Mouse (Mus musculus) lung, embryonic 14.5 days (tissue): ENCODE results near the gene Morn3. TPM values are rescaled to one million over a fixed set of nuclear protein-coding genes. Genes with fewer than 3 reads are reported as not detected.
"Not testable (repeated sequence)": the region's sequence is repeated elsewhere in the genome, so short reads cannot be mapped to it uniquely, and the experiment has no call there.

Source experiments
- ATAC-seq: fragments of 200-750 bp; cut with Nextera tagmentation; 2 replicates; pipeline ENCODE4 v1.8.0; 2017; ENCODE audit warnings: mild to moderate bottlenecking, moderate TSS enrichment, moderate library complexity; ENCODE audit not compliant: insufficient read depth
- DNase-seq: peaks from one replicate; pipeline ENCODE4 v3.0.0-alpha.2; 2015
- H3K27ac ChIP-seq: fragments of 300-500 bp; sonication (generic); 2 replicates; pipeline ENCODE4 v1.5.1; 2014; ENCODE audit warnings: low read depth, mild to moderate bottlenecking, moderate library complexity
- H3K27me3 ChIP-seq: fragments of 300-500 bp; sonication (generic); 2 replicates; pipeline ENCODE4 v1.6.1; 2014; ENCODE audit warnings: low read length, control low read depth; ENCODE audit not compliant: insufficient read depth
- H3K36me3 ChIP-seq: fragments of 300-500 bp; sonication (generic); 2 replicates; pipeline ENCODE4 v1.6.1; 2014; ENCODE audit warnings: control low read depth; ENCODE audit not compliant: insufficient read depth
- H3K4me1 ChIP-seq: fragments of 300-500 bp; sonication (generic); 2 replicates; pipeline ENCODE4 v1.6.1; 2014; ENCODE audit warnings: antibody characterized with exemption, control low read depth; ENCODE audit not compliant: insufficient read depth
- H3K4me2 ChIP-seq: fragments of 300-500 bp; sonication (generic); 2 replicates; pipeline ENCODE4 v1.6.1; 2014; ENCODE audit warnings: mild to moderate bottlenecking
- H3K4me3 ChIP-seq: fragments of 300-500 bp; sonication (generic); 2 replicates; pipeline ENCODE4 v1.5.1; 2014; ENCODE audit warnings: low read depth, low read length
- H3K9ac ChIP-seq: fragments of 300-500 bp; sonication (generic); 2 replicates; pipeline ENCODE4 v1.6.1; 2014
- H3K9me3 ChIP-seq: fragments of 300-500 bp; sonication (generic); 2 replicates; pipeline ENCODE4 v1.6.1; 2016; ENCODE audit warnings: low read depth, low read length, control low read depth
- CTCF ChIP-seq: IDR thresholded peaks from 2 replicates; pipeline ENCODE4 v1.5.1; 2016; ENCODE audit warnings: antibody characterized with exemption, low read depth
- WGBS: fragments of 180-500 bp; shearing (Covaris S2); extraction: QIAGEN DNeasy Blood & Tissue Kit; methylation state at CpG from one replicate; pipeline ENCODE4 v1.1.7; 2014; 5-methylcytosine and 5-hydroxymethylcytosine counted together
- polyA plus RNA-seq: library from polyadenylated mRNA; unstranded; fragments of >200 nt; fragmentation: Nextera tagmentation; extraction: Ambion mirVana; gene quantifications from 2 replicates; pipeline ENCODE4 v1.2.1, GENCODE M21; 2014

The Morn3 gene
- polyA plus RNA-seq, 1 experiment from 2014 or later, result not detected

DNA sequence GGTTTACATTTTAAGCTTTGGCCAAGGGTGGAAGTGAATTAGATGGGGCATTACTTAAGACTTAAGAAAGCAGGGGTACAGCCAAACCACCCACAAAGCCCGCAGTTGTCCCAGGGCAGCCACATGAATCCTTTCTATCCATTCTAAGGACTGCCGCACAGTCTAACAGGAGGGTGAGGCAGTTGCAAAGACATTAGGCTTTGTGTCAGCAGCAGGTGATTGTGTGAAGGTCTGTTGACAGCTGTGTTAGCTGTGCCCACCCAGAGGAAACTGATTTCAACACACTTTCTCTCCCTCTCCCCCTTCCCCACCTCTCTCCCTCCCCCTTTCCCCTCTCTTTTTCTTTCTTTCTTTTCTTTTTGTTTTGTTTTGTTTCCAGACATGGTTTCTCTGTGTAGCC, 21.9 kb upstream of the Morn3 start:
- DNase-seq (no peak), ATAC-seq (no peak)
- no peaks in the 10 kb centered on the region for H3K36me3 ChIP-seq
- no peaks in the 10 kb centered on the region for H3K27me3 ChIP-seq
- H3K9ac ChIP-seq, result no peak overlapping the region
- H3K27ac ChIP-seq, result no peak overlapping the region
- no peak overlapping the region for H3K4me2 ChIP-seq
- H3K9me3 ChIP-seq, result no peaks in the 10 kb centered on the region
- no peak overlapping the region for H3K4me3 ChIP-seq
- TF ChIP-seq CTCF, result no peak
- 77% methylated on average over 2 of the region's 2 CpGs for WGBS
- no peaks in the 10 kb centered on the region for H3K4me1 ChIP-seq

DNA sequence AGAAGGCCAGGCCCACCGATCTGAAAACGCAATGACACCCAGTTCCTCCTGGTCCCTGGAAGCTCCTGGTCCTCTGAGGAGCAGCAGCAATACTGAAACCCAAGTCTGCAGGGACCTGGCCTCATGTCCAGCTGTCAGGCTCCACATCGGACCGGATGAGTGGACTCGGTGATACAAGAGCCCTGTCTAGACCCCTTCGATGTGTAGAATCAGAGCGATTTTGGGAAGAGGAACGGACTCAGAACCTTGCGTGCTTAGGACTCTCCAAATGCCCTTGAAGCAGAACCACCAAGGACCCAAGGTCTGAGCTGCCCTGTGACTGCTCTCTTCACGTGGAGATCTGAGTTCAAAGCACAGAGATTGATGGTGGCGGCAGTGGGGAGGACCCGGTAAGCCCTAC, 21.3 kb upstream of the Morn3 start, which contains the start of gene Tmem120b:
Gene Tmem120b (plus strand): TSS at position 301 of the 400 bp plus-strand sequence.
- Histone ChIP-seq H3K9ac (no peak within 1 kb of the TSS), H3K4me3 (no peak within 1 kb of the TSS), H3K9me3 (no peaks in the 10 kb centered on the region), H3K4me2 (no peak within 1 kb of the TSS), H3K4me1 (no peaks in the 10 kb centered on the region), H3K27ac (no peak within 1 kb of the TSS), H3K27me3 (no peaks in the 10 kb centered on the region), H3K36me3 (no peaks in the 10 kb centered on the region)
- DNase-seq, result no peak
- no peak for ATAC-seq
- TF ChIP-seq CTCF, result no peak
- WGBS, result 85% methylated on average over 12 of the region's 12 CpGs

DNA sequence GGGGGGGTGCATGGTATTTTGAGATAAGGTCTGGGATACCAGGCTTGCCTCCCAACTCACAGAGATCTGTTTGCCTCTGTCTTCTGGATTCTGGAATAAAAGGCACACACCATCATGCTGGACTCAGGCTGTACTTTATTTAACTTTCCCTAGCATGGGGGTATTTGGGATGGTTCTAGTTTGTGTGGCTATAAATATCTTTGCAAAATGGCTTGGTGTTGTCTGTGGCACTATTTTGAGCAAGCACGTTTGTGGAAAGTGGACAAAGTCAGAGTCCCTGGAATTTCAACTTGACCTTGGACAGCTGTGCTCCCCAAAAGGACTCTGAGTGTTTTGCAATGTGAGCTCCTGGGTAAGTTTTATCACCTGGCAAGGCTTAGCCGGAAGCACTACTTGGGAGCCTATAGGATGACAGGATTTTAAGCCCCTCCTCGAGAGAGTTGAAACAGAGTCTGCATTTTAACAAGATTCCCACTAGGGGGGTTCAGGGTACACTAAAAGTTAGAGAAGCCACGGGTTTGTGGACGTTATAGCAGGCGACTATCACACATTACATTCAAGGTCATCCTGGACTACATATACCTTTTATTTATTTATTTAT, 20.7 kb upstream of the Morn3 start:
- Histone ChIP-seq H3K27ac (no peak overlapping the region), H3K4me2 (no peak overlapping the region)
- DNase-seq, result peak; percentile 86

DNA sequence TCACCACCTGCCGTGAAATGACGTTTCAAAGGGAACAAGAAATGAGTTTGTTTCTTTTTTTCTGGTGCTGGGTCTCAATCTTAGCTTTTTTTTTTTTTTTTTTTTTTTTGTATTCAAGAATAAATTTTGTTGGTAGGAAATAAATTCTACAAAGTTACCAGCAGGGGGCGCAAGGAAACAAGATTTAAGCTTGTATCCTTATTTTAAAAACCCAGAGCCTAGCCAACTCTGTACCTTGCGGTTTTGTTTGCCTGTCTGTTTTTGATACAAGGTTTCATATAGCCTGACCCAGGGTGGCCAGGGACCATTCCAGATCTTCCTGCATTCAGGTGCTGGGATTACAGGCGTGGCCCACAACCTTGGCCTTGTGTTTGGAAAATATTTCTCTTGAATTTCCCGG, 17.4 kb upstream of the Morn3 start:
- Histone ChIP-seq H3K36me3 (no peaks in the 10 kb centered on the region), H3K4me1 (no peaks in the 10 kb centered on the region), H3K4me3 (no peak overlapping the region), H3K27ac (no peak overlapping the region), H3K9me3 (no peaks in the 10 kb centered on the region), H3K9ac (no peak overlapping the region), H3K4me2 (no peak overlapping the region), H3K27me3 (no peaks in the 10 kb centered on the region)
- DNase-seq (peak; percentile 96), ATAC-seq (no peak)
- TF ChIP-seq CTCF, result peak; percentile 62
- 24% methylated on average over 6 of the region's 6 CpGs for WGBS

More for the DNA sequence above, 20.7 kb upstream of the Morn3 start:
- no peaks in the 10 kb centered on the region for H3K36me3 ChIP-seq
- ATAC-seq, result peak; percentile 73; the same call in 1 of the 2 replicates
- H3K9ac ChIP-seq, result no peak overlapping the region
- H3K4me3 ChIP-seq, result no peak overlapping the region
- H3K27me3 ChIP-seq, result no peaks in the 10 kb centered on the region
- no peaks in the 10 kb centered on the region for H3K9me3 ChIP-seq
- H3K4me1 ChIP-seq, result no peaks in the 10 kb centered on the region
- 5% methylated on average over 6 of the region's 6 CpGs for WGBS
- peak; percentile 52 for TF ChIP-seq CTCF

DNA sequence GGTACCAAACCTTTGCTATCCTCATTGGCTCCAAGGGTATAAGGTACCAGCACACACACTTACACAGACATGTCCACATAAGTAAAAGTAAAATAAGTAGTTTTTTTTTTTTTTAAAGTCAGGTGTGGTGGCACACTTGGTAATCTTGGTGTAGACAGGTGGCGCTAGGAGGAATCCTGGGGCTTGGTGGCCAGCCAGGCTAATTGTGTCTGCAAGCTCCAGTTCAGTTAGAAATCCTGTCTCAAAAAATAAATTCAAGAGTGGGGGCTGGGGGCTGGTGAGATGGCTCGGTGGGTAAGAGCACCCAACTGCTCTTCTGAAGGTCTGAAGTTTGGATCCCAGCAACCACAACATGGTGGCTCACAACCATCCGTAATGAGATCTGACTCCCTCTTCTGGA, 16.3 kb upstream of the Morn3 start:
- H3K27ac ChIP-seq, result no peak overlapping the region
- H3K4me1 ChIP-seq, result no peaks in the 10 kb centered on the region; the same call in 1 of the 2 replicates
- H3K9ac ChIP-seq, result no peak overlapping the region
- no peak overlapping the region for H3K4me3 ChIP-seq
- ATAC-seq (no peak), DNase-seq (no peak)
- H3K9me3 ChIP-seq, result no peaks in the 10 kb centered on the region
- H3K36me3 ChIP-seq, result no peaks in the 10 kb centered on the region
- TF ChIP-seq CTCF, result no peak
- 81% methylated on average over 3 of the region's 3 CpGs for WGBS
- no peaks in the 10 kb centered on the region for H3K27me3 ChIP-seq
- no peak overlapping the region for H3K4me2 ChIP-seq

DNA sequence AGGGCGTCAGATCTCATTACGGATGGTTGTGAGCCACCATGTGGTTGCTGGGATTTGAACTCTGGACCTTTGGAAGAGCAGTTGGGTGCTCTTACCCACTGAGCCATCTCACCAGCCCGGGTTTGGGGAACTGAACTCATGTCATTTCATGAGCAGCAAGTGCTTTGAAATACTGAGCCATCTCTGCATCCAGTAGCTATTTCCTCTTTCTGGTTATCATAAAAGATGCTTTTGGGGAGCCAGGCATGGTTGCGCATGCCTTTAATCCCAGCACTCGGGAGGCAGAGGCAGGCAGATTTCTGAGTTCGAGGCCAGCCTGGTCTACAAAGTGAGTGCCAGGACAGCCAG, 14.6 kb upstream of the Morn3 start:
- not testable (repeated sequence) for H3K9me3 ChIP-seq, ATAC-seq, H3K4me3 ChIP-seq, H3K27me3 ChIP-seq, H3K4me2 ChIP-seq, H3K36me3 ChIP-seq, H3K9ac ChIP-seq, H3K4me1 ChIP-seq, DNase-seq, H3K27ac ChIP-seq
- 71% methylated on average over 5 of the region's 6 CpGs for WGBS

DNA sequence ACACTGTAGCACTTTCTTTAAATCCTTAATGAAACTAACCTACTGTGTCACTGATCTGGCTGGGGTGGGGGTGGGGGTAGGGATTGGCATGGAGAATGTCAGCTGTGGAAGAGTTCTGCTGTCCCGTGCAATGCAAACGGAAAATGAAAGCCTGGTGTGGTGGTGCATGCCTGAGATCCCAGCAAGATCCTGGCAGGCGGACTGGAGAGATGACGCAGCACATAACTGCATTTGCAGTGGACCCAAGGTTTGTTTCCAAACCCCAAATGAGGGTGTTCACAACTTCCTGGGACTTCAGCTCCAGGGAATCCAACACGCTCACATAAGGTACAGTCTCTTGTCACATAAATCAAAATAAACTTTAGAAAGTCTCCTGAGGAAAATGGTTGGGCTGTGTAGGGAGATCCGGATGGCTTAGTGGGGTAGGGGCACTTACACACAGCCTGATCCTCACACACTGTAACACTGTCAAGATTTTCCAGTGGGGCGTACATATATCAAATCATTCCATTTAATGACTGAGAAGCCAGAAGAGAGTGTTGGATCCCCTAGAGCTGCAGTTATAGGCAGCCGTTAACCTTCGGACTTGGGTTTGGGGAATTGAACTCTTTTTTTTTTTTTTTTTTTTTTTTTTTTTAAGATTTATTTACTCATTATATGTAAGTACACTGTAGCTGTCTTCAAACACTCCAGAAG, 14.0 kb upstream of the Morn3 start:
- Histone ChIP-seq H3K9me3 (no peaks in the 10 kb centered on the region), H3K27me3 (no peaks in the 10 kb centered on the region), H3K27ac (no peak overlapping the region), H3K4me2 (no peak overlapping the region; the same call in 1 of the 2 replicates), H3K36me3 (no peaks in the 10 kb centered on the region), H3K9ac (0 out of 2 replicates have a peak overlapping the region, but pooled peaks have one; percentile 20), H3K4me1 (peaks cover 2% of the 10 kb centered on the region; the same call in 1 of the 2 replicates), H3K4me3 (no peak overlapping the region)
- WGBS, result 59% methylated on average over 9 of the region's 9 CpGs
- DNase-seq (no peak), ATAC-seq (no peak)
- no peak for TF ChIP-seq CTCF
